In the genomic region with DNA sequence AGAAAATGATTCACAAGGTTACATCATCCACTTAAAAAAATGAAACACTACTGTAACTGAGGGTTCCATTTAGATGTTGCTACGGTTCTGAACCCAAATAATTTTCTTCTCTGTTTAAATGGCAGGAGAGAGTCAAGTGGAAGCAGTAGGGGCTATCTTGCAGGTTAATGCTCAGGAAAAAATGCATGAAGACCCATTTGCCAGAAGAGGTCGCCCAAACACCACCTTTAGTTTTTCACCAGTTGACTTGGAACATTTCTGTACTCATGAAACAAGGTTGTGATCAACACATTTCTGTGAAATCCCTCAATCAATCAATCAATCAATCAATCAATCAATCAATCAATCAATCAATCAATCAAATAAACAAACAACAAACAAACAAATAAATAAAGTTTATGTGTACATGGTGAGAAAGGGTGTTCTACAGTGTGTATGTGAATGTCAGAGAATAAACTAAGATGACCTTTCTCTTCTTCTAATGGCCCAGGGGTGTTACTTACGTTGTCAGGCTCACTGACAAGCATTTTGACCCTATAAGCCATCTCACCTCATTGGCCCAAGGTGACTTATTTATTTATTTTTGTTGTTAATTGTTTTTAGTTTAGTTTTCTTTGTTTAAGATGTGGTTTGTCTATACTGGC, we compare ENCODE assay signal across 8 mouse cellular contexts.
DNase-seq lines count a peak whose midpoint lies in the region; ATAC-seq lines count a peak whose summit lies in the region.

No protein-coding gene starts in this region.

- peak; percentile 83 for ATAC-seq in frontal cortex, adult (ENCODE audit: low TSS enrichment)

- DNase-seq in frontal cortex, postnatal 25 days (ENCODE audit: low spot score in 2 of 2): no peak
- peak; percentile 43 for DNase-seq in right cerebral cortex, adult 18-20 months
- no peak for DNase-seq in right cerebral cortex, postnatal 36 days (ENCODE audit: low spot score in 2 of 2)
- peak; percentile 75 for DNase-seq in embryo, embryonic 11 days
- peak; percentile 33 to 46 for DNase-seq in kidney, postnatal 4 days
- peak; percentile 81 for DNase-seq in retina, embryonic 14.5 days (ENCODE audit: low spot score)
- DNase-seq in spleen, postnatal 36 days (ENCODE audit: low spot score in 2 of 2): no peak

Comparison
In these comparisons a context has a peak if more than half of its experiments do, and no peak if none do; other contexts are left out.
1. DNase-seq: peak in right cerebral cortex, adult 18-20 months (single experiment), embryo, embryonic 11 days (single experiment), kidney, postnatal 4 days (2 of 2) and retina, embryonic 14.5 days (single experiment); none in frontal cortex, postnatal 25 days (0 of 2), right cerebral cortex, postnatal 36 days (0 of 2) and spleen, postnatal 36 days (0 of 2).